Comparison of ENCODE assay signal across 12 mouse cellular contexts in genomic region chr12:79052073-79052472, GRCm38 (mm10).
"Had no signal": no experiment of that assay in that cellular context is flagged by ENCODE, and none has a peak within 500 bp of the region (broad histone marks: within the 10 kb centered on the region; RNA-seq: fewer than 3 reads in every experiment).

No protein-coding gene starts in this region.

- H3K4me1 ChIP-seq: limb, embryonic 13.5 days; midbrain, embryonic 12.5 days; neural tube, embryonic 13.5 days; stomach, embryonic 15.5 days had no signal

- DNase-seq: left cerebral cortex, postnatal 4 days; lung, adult 18-20 months; retina, postnatal 1 day; right cerebral cortex, postnatal 4 days; spleen, adult 18-20 months; thymus, adult 2 months; thymus, postnatal 25 days had no signal

- H3K27ac ChIP-seq: limb, embryonic 13.5 days; liver, embryonic 14.5 days; midbrain, embryonic 12.5 days; neural tube, embryonic 13.5 days; stomach, embryonic 15.5 days had no signal

- H3K4me3 ChIP-seq: limb, embryonic 13.5 days; midbrain, embryonic 12.5 days; neural tube, embryonic 13.5 days; stomach, embryonic 15.5 days had no signal

- H3K27me3 ChIP-seq: limb, embryonic 13.5 days; midbrain, embryonic 12.5 days; neural tube, embryonic 13.5 days; stomach, embryonic 15.5 days had no signal
